Mouse (Mus musculus): ENCODE results near the gene Sec14l1.

Gene Sec14l1

GRCm38 (mm10) chr11:117159257-117159945 is 44.4 kb downstream of the Sec14l1 start:
- no peak for DNase-seq

GRCm38 (mm10) chr11:117159946-117160307 is 45.0 kb downstream of the Sec14l1 start:
- no peak for DNase-seq

DNA sequence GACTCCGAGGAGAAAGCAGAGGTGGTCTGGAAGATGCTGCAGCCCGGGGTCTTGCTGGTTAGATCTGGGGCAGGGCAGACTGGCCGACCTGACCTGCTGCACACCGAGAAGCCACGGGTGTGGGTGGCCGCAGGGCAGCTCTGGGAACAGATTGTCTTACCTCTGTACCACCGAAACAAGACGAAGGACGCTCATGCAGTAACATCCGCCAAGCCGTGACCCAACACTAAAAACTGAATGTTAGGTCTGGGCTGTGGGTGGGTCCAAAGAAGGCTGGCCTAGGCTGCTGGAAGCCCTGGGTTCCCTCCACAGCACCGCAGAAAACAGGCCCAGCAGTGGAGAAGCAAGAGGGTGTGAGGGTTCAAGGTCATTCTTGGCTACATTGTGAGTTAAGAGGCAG is 45.8 kb downstream of the Sec14l1 start:
- no peak for DNase-seq

DNA sequence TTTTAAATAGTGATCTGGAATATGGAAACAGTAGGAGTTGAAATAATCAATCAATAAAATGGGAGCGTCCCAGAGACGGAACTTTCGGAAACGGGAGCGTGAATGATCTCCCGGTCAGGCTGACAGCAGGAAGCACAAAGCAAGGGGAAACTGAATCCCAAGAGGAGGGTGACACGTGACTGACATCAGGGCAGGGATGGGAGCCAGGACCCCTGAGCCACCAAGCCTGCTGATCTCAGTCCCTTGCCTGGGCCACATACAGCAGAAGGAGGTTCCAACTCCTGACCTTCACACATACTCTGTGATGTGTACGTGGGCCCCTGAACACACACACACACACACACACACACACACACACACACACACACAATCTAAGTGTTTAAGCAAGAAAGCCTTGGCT is 46.6 kb downstream of the Sec14l1 start:
- DNase-seq = no peak

GRCm38 (mm10) chr11:117163098-117163497 is 48.1 kb downstream of the Sec14l1 start:
- no peak for DNase-seq

DNA sequence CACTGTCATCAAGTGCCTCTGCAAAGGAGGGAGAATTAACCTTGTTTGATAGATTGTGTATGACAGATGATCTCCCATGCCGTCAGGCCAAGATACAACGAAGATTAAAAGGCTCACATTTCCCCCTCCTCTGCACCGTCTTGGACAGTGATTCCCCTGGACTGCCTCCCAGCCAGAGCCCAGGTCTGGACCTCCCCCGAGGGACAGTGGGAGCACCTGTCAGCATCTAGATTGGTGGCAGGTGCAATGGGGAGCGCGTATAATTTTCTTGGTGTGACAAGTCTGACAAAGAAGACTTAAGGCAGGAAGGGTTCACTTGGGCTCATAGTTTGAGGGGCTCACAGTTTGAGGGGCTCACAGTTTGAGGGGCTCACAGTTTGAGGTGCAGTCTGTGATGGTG is 48.8 kb downstream of the Sec14l1 start:
- no peak for DNase-seq

- peak; percentile 35 for DNase-seq
These were observed 53.5 kb downstream of the Sec14l1 start for GRCm38 (mm10) chr11:117168278-117169087.

GRCm38 (mm10) chr11:117169088-117169635 is 54.2 kb downstream of the Sec14l1 start:
- no peak for DNase-seq

- no peak for DNase-seq
These were observed 55.0 kb downstream of the Sec14l1 start for GRCm38 (mm10) chr11:117169801-117170565.

GRCm38 (mm10) chr11:117174098-117174892 is 59.3 kb downstream of the Sec14l1 start:
- peak; percentile 22 for DNase-seq

- peak; percentile 70 for DNase-seq
These were observed 60.0 kb downstream of the Sec14l1 start for GRCm38 (mm10) chr11:117174924-117175323.

GRCm38 (mm10) chr11:117175472-117175871 is 60.5 kb downstream of the Sec14l1 start:
- no peak for DNase-seq

DNA sequence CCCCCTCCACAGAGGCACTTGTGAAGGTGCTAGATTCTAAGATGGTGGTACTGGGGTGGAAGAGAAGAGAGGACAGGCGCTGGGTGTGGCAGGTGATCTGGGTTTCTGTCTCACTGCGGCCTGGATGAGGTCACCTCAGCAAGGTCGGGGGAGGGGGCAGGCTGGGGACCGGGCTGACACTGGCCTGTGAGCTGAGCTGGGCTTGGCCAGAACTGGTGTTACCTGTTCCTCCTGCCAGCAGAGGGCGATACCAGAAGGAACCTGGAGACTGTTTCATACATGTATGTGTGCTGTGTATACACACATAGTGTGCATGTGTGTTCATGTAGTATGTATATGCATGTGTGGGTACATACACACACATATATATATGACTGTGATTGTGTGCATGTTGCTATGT is 61.3 kb downstream of the Sec14l1 start:
- DNase-seq = peak; percentile 71

- DNase-seq = no peak
These were observed 61.9 kb downstream of the Sec14l1 start for GRCm38 (mm10) chr11:117176900-117177299.

GRCm38 (mm10) chr11:117177303-117177979 is 62.5 kb downstream of the Sec14l1 start:
- DNase-seq = peak; percentile 95

- no peak for DNase-seq
These were observed 64.9 kb downstream of the Sec14l1 start for GRCm38 (mm10) chr11:117179902-117180301.

- no peak for DNase-seq
These were observed 67.8 kb downstream of the Sec14l1 start for GRCm38 (mm10) chr11:117182808-117183207.

DNA sequence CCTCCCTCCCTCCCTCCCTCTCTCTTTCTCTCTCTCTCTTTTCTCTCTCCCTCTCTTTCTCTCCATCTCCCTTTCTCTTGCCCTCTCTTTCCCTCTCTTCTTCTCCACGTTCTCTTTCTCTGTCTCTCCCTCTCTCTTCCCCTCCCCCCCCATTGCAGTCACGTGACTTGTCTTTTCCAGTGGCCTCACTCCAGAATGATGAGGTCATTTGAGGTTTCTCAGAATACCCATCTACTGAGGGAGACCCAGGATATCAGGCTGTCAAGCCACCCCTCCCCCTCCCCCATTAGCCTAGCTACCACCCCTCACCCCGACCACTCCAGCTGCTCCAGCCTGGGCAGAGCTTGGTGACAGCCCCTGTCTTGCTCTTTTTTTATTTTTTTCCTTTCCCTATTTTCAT is 68.3 kb downstream of the Sec14l1 start:
- DNase-seq = peak; percentile 36

DNA sequence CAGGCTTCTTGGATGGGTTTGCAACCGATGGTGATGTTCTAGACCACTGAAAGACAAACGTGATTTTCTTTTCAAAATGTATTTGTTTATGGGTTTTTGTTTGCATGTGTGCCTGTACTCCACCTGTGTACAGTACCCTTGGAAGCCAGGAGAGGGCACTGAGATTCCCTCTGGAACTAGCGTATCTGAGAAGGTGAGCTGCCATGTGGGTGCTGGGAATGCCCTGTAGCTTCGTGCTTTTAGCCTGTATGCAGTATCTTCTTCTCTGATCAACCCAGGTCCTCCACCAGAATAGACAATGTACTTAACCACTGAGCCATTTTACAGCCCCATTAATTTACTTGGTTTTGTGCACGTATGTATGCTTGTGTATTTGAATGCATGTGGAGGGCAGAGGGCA is 68.9 kb downstream of the Sec14l1 start:
- no peak for DNase-seq

DNA sequence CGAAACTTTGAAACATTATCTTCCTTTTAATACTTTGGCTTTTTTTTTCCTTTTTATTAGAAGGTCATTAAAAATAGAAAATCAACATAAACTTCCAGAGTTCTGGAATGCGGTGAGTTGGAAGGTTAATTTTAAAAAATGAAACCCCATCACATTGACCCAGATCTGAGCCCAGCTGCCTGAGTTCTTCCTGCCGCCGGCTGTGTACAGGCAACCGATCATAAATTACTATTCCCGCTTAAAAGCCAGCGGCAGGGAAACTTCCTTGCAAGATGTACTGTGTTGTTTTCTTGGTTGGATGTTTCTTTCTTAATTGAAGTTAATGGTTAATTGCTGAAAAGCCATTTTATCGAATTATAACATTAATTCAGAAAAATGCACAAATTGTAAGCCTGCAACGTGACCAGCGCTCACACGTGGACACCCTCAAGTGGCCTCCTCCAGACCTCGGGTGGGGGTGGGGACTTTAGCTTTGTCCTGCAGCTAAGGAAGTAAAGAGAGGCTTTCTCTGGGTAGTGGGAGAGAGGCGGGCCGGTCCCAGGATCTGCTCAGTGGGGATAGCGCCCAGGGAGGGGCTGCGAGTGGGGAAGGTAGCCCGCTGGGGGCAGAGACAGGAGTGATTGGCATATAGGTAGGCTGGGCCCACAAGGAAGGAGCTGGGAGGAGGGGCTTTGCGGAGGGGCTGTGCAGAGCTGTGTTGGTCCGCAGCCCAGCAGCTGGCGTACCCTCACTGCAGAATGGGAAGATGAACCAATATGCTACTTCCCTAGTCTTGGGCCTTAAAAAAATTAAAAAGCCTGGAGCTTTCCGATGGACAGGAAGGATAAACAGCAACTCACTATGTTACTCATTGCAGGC is 70.3 kb downstream of the Sec14l1 start:
- no peak for DNase-seq

DNA sequence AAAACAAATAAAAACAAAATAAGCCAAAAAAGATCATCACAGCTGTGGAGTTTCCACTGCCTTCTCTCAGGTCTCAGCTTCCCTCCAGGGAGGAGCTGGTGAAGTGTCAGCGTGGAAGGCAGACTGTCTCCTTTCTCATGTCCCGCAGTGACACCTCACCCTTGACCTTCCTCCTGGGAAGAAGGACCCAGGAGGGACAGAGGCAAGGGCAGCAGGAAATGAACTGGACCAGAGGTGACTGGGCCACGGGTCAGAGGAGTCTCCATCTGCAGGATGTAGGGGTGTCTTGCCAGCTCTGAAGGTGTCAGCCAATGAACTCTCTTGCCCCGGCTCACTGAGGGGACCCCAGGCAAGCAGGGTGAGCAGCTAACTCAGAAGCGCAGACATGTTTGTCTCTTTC is 76.6 kb downstream of the Sec14l1 start:
- DNase-seq = no peak
